Mouse (Mus musculus): ENCODE results near the gene Gpatch3. TPM values are rescaled to one million over a fixed set of nuclear protein-coding genes. Genes with fewer than 3 reads are reported as not detected.

The Gpatch3 gene
- polyA plus RNA-seq, 1 experiment from 2014 or later, result 13.7 TPM

- H3K4me1 ChIP-seq, result peaks cover 18% of the 10 kb centered on the region
- ATAC-seq (ENCODE audit: low FRiP score, low read depth), result no peak
- 86% methylated on average over 2 of the region's 2 CpGs for WGBS
- H3K27ac ChIP-seq, result no peak overlapping the region
- no peak overlapping the region for H3K4me3 ChIP-seq
- no peaks in the 10 kb centered on the region for H3K27me3 ChIP-seq (replicated peaks)
- no peak overlapping the region for H3K4me2 ChIP-seq (replicated peaks)
- no peaks in the 10 kb centered on the region for H3K9me3 ChIP-seq
- no peak overlapping the region for H3K9ac ChIP-seq
- peaks cover 25% of the 10 kb centered on the region for H3K36me3 ChIP-seq
Measured at GRCm38 (mm10) chr4:133628517-133628916, 54.0 kb downstream of the Gpatch3 start.

GRCm38 (mm10) chr4:133629191-133629590 is 54.6 kb downstream of the Gpatch3 start:
- H3K27me3 ChIP-seq (replicated peaks), result no peaks in the 10 kb centered on the region
- WGBS, result 89% methylated on average over 7 of the region's 7 CpGs

GRCm38 (mm10) chr4:133630326-133630920 is 55.9 kb downstream of the Gpatch3 start:
- Histone ChIP-seq H3K27me3 (replicated peaks) (no peaks in the 10 kb centered on the region), H3K36me3 (peaks cover 16% of the 10 kb centered on the region), H3K4me3 (no peak overlapping the region), H3K4me1 (peaks cover 18% of the 10 kb centered on the region), H3K4me2 (replicated peaks) (no peak overlapping the region), H3K27ac (no peak overlapping the region), H3K9me3 (no peaks in the 10 kb centered on the region), H3K9ac (no peak overlapping the region)
- no peak for ATAC-seq (ENCODE audit: low FRiP score, low read depth)
- 93% methylated on average over 8 of the region's 8 CpGs for WGBS

More at GRCm38 (mm10) chr4:133629191-133629590, 54.6 kb downstream of the Gpatch3 start:
- H3K9ac ChIP-seq, result no peak overlapping the region
- H3K4me2 ChIP-seq (replicated peaks), result no peak overlapping the region
- peaks cover 22% of the 10 kb centered on the region for H3K36me3 ChIP-seq
- ATAC-seq (ENCODE audit: low FRiP score, low read depth), result no peak
- H3K27ac ChIP-seq, result no peak overlapping the region
- H3K9me3 ChIP-seq, result no peaks in the 10 kb centered on the region
- H3K4me1 ChIP-seq, result peaks cover 18% of the 10 kb centered on the region
- no peak overlapping the region for H3K4me3 ChIP-seq

GRCm38 (mm10) chr4:133631071-133631768 is 56.7 kb downstream of the Gpatch3 start:
- Histone ChIP-seq H3K4me1 (peaks cover 18% of the 10 kb centered on the region), H3K36me3 (peaks cover 8% of the 10 kb centered on the region), H3K4me2 (replicated peaks) (peak overlapping the region; percentile 89; the same call in 1 of the 2 replicates), H3K9ac (0 out of 2 replicates have a peak overlapping the region, but pooled peaks have one; percentile 2), H3K4me3 (no peak overlapping the region), H3K9me3 (no peaks in the 10 kb centered on the region), H3K27ac (no peak overlapping the region), H3K27me3 (replicated peaks) (no peaks in the 10 kb centered on the region)
- no peak for ATAC-seq (ENCODE audit: low FRiP score, low read depth)
- 89% methylated on average over 14 of the region's 14 CpGs for WGBS

- Histone ChIP-seq H3K27ac (no peak overlapping the region), H3K4me3 (peak overlapping the region; percentile 76), H3K4me1 (peaks cover 18% of the 10 kb centered on the region), H3K36me3 (peaks cover 2% of the 10 kb centered on the region; the same call in 1 of the 2 replicates), H3K9ac (peak overlapping the region; percentile 88), H3K9me3 (no peaks in the 10 kb centered on the region), H3K27me3 (replicated peaks) (no peaks in the 10 kb centered on the region), H3K4me2 (replicated peaks) (peak overlapping the region; percentile 89)
- 46% methylated on average over 9 of the region's 9 CpGs for WGBS
- ATAC-seq (ENCODE audit: low FRiP score, low read depth), result no peak
Measured at GRCm38 (mm10) chr4:133631769-133632411, 57.3 kb downstream of the Gpatch3 start.

- H3K36me3 ChIP-seq, result no peaks in the 10 kb centered on the region
- no peak overlapping the region for H3K27ac ChIP-seq
- WGBS, result 1% methylated on average over 61 of the region's 69 CpGs
- peaks cover 18% of the 10 kb centered on the region for H3K4me1 ChIP-seq
- ATAC-seq (ENCODE audit: low FRiP score, low read depth), result peak; percentile 53
- no peaks in the 10 kb centered on the region for H3K9me3 ChIP-seq
- no peaks in the 10 kb centered on the region for H3K27me3 ChIP-seq (replicated peaks)
- H3K4me2 ChIP-seq (replicated peaks), result peak overlapping the region; percentile 89
- peak overlapping the region; percentile 88 for H3K9ac ChIP-seq
- peak overlapping the region; percentile 76 for H3K4me3 ChIP-seq
Measured at GRCm38 (mm10) chr4:133632483-133633327, 58.2 kb downstream of the Gpatch3 start.

- no peaks in the 10 kb centered on the region for H3K27me3 ChIP-seq (replicated peaks)
- no peak overlapping the region for H3K27ac ChIP-seq
- H3K9me3 ChIP-seq, result no peaks in the 10 kb centered on the region
Measured at GRCm38 (mm10) chr4:133633332-133634042, 58.9 kb downstream of the Gpatch3 start.

More at GRCm38 (mm10) chr4:133633332-133634042, 58.9 kb downstream of the Gpatch3 start:
- peak overlapping the region; percentile 76 for H3K4me3 ChIP-seq
- H3K4me1 ChIP-seq, result peaks cover 18% of the 10 kb centered on the region
- H3K9ac ChIP-seq, result peak overlapping the region; percentile 88
- peak; percentile 74 for ATAC-seq (ENCODE audit: low FRiP score, low read depth)
- 8% methylated on average over 42 of the region's 47 CpGs for WGBS
- H3K36me3 ChIP-seq, result no peaks in the 10 kb centered on the region
- peak overlapping the region; percentile 89 for H3K4me2 ChIP-seq (replicated peaks)

Small RNA genes within 50 kb of the gene (microRNA-seq; reads per million reads assigned to microRNA genes)
- gene Gm23158, result not detected

Other genes starting within 250 kb of the Gpatch3 start
- gene Wdtc1, start 221.3 kb upstream of the Gpatch3 start, polyA plus RNA-seq (2016; fragmentation: Nextera tagmentation; extraction: Ambion mirVana), result 22.3 and 28.3 TPM in 2 replicates
- 7.1 and 9.0 TPM in 2 replicates for gene Slc9a1, start 205.0 kb upstream of the Gpatch3 start, polyA plus RNA-seq (2016; fragmentation: Nextera tagmentation; extraction: Ambion mirVana)
- gene Tent5b, start 94.6 kb upstream of the Gpatch3 start, polyA plus RNA-seq (2016; fragmentation: Nextera tagmentation; extraction: Ambion mirVana), result 0.29 and 0.66 TPM in 2 replicates
- gene Trnp1, start 76.2 kb upstream of the Gpatch3 start, polyA plus RNA-seq (2016; fragmentation: Nextera tagmentation; extraction: Ambion mirVana), result 2.5 and 3.7 TPM in 2 replicates
- 1.1 and 1.5 TPM in 2 replicates for gene Kdf1, start 55.8 kb upstream of the Gpatch3 start, polyA plus RNA-seq (2016; fragmentation: Nextera tagmentation; extraction: Ambion mirVana)
- 335 and 339 TPM in 2 replicates for gene Nudc, start 28.7 kb upstream of the Gpatch3 start, polyA plus RNA-seq (2016; fragmentation: Nextera tagmentation; extraction: Ambion mirVana)
- gene Nr0b2, start 21.4 kb upstream of the Gpatch3 start, polyA plus RNA-seq (2016; fragmentation: Nextera tagmentation; extraction: Ambion mirVana), result not detected in 2 replicates
- gene Gpn2, start 9.6 kb downstream of the Gpatch3 start, polyA plus RNA-seq (2016; fragmentation: Nextera tagmentation; extraction: Ambion mirVana), result 22.7 and 24.7 TPM in 2 replicates
- 8.3 and 9.5 TPM in 2 replicates for gene Sfn, start 27.4 kb downstream of the Gpatch3 start, polyA plus RNA-seq (2016; fragmentation: Nextera tagmentation; extraction: Ambion mirVana)
- 9.9 and 11.5 TPM in 2 replicates for gene Zdhhc18, start 75.4 kb downstream of the Gpatch3 start, polyA plus RNA-seq (2016; fragmentation: Nextera tagmentation; extraction: Ambion mirVana)
- 16.4 and 16.9 TPM in 2 replicates for gene Pigv, start 97.9 kb downstream of the Gpatch3 start, polyA plus RNA-seq (2016; fragmentation: Nextera tagmentation; extraction: Ambion mirVana)
- gene Arid1a, start 182.0 kb downstream of the Gpatch3 start, polyA plus RNA-seq (2016; fragmentation: Nextera tagmentation; extraction: Ambion mirVana), result 41.0 and 42.4 TPM in 2 replicates